Mouse (Mus musculus): Measurements from ENCODE around the gene Tmem184b. TPM values are rescaled to one million over a fixed set of nuclear protein-coding genes. Genes with fewer than 3 reads are reported as not detected.

The Tmem184b gene
- total and polyA plus RNA-seq, 2 experiments from 2014 or later: 30.1 to 75.7 TPM

DNA sequence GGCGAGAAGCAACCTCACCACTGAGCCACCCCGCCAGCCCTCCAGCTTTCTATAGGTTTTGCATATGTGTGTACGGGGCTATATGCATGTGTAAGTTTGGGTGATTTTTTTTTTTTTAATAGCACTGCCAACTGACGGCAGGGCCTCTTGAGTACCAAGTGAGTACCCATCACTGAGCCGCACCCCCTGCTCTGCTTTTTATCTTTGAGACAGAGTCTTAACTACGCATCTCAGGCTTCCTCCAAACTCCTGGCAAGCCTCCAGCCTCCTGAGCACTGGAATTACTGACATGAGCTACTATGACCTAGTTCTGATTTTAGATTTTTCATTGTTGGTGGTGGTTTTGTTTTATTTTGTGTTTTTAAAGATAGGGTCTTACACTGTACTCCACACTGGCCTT lies 24.1 kb upstream of the Tmem184b start:
- DNase-seq (ENCODE audit: low spot score) (no peak), ATAC-seq (ENCODE audit: low FRiP score) (no peak)
- H3K4me1 ChIP-seq (ENCODE audit: insufficient read depth, low read length): no peaks in the 10 kb centered on the region
- no peaks in the 10 kb centered on the region for H3K9me3 ChIP-seq (ENCODE audit: low read length)
- no peak for TF ChIP-seq CTCF (IDR thresholded peaks at IDR 0.05)
- H3K36me3 ChIP-seq (ENCODE audit: insufficient read depth, low read length): peaks cover 77% of the 10 kb centered on the region
- H3K9ac ChIP-seq (replicated peaks; ENCODE audit: low read length, poor library complexity, severe bottlenecking): no peak overlapping the region
- no peak overlapping the region for H3K4me3 ChIP-seq (ENCODE audit: low read depth, low read length)
- H3K4me2 ChIP-seq (ENCODE audit: low read depth, low read length, poor library complexity, severe bottlenecking): no peak overlapping the region
- no peaks in the 10 kb centered on the region for H3K27me3 ChIP-seq (ENCODE audit: insufficient read depth, low read length)
- no peak overlapping the region for H3K27ac ChIP-seq (ENCODE audit: low read depth, low read length)
- 74% methylated on average over 6 of the region's 6 CpGs for WGBS

DNA sequence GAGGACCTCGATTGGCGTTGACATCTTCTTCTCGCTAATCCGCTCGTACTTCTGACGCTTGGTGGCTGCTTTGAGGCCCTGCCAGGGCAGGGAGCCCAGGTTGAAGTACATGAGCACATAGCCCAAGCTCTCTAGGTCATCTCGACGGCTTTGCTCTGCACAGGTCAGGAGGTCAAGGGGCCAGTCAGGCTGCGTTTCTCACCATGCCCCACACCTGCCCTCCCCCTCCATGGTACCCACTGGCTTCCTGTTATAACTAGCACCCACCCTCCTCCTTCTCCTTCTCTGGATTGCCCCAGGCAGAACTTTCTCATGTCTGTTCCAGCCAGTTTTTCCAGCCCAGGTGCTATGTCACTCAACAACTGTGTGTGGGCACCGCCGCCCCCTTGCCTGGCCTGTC lies 22.1 kb upstream of the Tmem184b start:
- DNase-seq (ENCODE audit: low spot score): no peak
- Histone ChIP-seq H3K9me3 (ENCODE audit: low read length) (no peaks in the 10 kb centered on the region), H3K36me3 (ENCODE audit: insufficient read depth, low read length) (peaks cover 83% of the 10 kb centered on the region), H3K4me1 (ENCODE audit: insufficient read depth, low read length) (no peaks in the 10 kb centered on the region), H3K27ac (ENCODE audit: low read depth, low read length) (no peak overlapping the region), H3K27me3 (ENCODE audit: insufficient read depth, low read length) (no peaks in the 10 kb centered on the region), H3K4me3 (ENCODE audit: low read depth, low read length) (no peak overlapping the region), H3K9ac (replicated peaks; ENCODE audit: low read length, poor library complexity, severe bottlenecking) (no peak overlapping the region), H3K4me2 (ENCODE audit: low read depth, low read length, poor library complexity, severe bottlenecking) (no peak overlapping the region)
- WGBS: 77% methylated on average over 11 of the region's 11 CpGs
- ATAC-seq (ENCODE audit: low FRiP score): no peak
- TF ChIP-seq CTCF (IDR thresholded peaks at IDR 0.05): no peak

DNA sequence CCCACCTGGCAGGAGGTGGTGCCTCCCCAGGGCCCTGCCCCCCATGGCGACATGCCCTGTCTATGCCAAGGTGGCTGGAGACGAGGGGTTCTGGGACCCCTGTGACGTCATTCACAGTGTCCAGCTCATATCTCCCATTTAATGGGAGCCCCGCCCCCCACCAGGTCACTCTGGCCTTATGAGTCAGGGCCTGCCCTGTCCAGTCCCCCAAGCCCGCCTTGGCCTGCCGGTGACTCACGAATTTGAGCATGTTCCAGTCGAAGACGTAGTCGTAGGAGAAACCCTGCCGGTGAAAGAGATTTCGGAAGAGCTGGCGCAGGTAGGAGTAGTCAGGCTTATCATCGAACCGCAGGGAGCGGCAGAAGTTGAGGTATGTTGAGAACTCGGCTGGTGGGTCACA lies 21.2 kb upstream of the Tmem184b start:
- H3K9ac ChIP-seq (replicated peaks; ENCODE audit: low read length, poor library complexity, severe bottlenecking): no peak overlapping the region
- DNase-seq (ENCODE audit: low spot score) (no peak), ATAC-seq (ENCODE audit: low FRiP score) (no peak)
- no peaks in the 10 kb centered on the region for H3K9me3 ChIP-seq (ENCODE audit: low read length)
- no peak overlapping the region for H3K27ac ChIP-seq (ENCODE audit: low read depth, low read length)
- no peak overlapping the region for H3K4me2 ChIP-seq (ENCODE audit: low read depth, low read length, poor library complexity, severe bottlenecking)
- WGBS: 89% methylated on average over 17 of the region's 17 CpGs
- H3K4me1 ChIP-seq (ENCODE audit: insufficient read depth, low read length): no peaks in the 10 kb centered on the region
- TF ChIP-seq CTCF (IDR thresholded peaks at IDR 0.05): no peak
- H3K4me3 ChIP-seq (ENCODE audit: low read depth, low read length): no peak overlapping the region
- no peaks in the 10 kb centered on the region for H3K27me3 ChIP-seq (ENCODE audit: insufficient read depth, low read length)
- peaks cover 92% of the 10 kb centered on the region for H3K36me3 ChIP-seq (ENCODE audit: insufficient read depth, low read length)

DNA sequence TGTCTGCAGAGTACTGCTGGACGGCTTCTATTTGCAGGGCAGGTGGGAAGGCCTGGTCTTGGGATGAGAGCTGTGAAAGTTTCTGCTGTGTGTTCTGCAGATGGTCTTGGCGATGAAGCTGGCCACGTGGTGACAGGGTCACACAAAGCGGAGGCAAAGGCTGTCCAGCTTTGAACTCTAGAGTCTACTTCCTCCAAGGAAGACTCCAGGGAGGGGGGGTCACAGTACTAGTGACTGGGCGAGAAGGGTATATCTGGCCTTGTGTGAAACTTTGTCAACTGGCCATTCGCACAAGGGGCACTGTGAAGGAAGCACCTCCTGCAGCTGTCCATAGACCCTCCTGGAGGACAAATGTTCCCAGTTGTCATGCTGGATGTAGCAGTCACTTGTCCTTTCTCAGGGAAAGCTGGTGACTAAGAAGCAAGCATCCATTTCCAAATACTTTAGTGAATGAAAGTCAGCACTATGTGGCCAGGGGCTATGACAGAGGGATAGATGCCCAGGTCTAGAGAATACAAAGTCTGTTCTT lies 19.4 kb upstream of the Tmem184b start:
- Histone ChIP-seq H3K27me3 (ENCODE audit: insufficient read depth, low read length) (no peaks in the 10 kb centered on the region), H3K4me1 (ENCODE audit: insufficient read depth, low read length) (no peaks in the 10 kb centered on the region), H3K4me2 (ENCODE audit: low read depth, low read length, poor library complexity, severe bottlenecking) (no peak overlapping the region), H3K9ac (replicated peaks; ENCODE audit: low read length, poor library complexity, severe bottlenecking) (no peak overlapping the region), H3K36me3 (ENCODE audit: insufficient read depth, low read length) (peaks cover 88% of the 10 kb centered on the region), H3K27ac (ENCODE audit: low read depth, low read length) (no peak overlapping the region), H3K4me3 (ENCODE audit: low read depth, low read length) (no peak overlapping the region), H3K9me3 (ENCODE audit: low read length) (no peaks in the 10 kb centered on the region)
- DNase-seq (ENCODE audit: low spot score) (no peak), ATAC-seq (ENCODE audit: low FRiP score) (no peak)
- TF ChIP-seq CTCF (IDR thresholded peaks at IDR 0.05): no peak
- WGBS: 86% methylated on average over 6 of the region's 6 CpGs

DNA sequence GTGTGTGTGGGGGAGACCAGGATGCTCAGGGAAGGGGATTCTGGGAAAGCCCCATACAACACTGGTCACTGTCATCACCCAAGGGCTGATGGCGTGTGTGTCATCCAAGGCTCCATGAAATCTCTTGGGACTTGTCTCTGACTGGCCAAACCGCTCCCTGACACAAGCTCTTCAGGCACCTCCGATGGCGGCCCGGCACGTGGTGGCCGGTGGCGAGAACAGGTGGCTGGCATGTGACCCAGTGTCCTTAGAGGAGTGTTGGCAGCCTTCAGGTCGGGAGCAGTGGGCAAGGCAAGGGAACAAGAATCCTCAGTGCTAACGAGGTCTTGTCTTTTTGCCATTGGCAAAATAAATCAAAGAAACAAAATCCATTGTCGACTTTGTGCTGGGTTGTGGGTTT lies 15.3 kb upstream of the Tmem184b start:
- H3K9me3 ChIP-seq (ENCODE audit: low read length): no peaks in the 10 kb centered on the region
- DNase-seq (ENCODE audit: low spot score) (no peak), ATAC-seq (ENCODE audit: low FRiP score) (no peak)
- no peak for TF ChIP-seq CTCF (IDR thresholded peaks at IDR 0.05)
- H3K4me3 ChIP-seq (ENCODE audit: low read depth, low read length): no peak overlapping the region
- peaks cover 58% of the 10 kb centered on the region for H3K36me3 ChIP-seq (ENCODE audit: insufficient read depth, low read length)
- H3K9ac ChIP-seq (replicated peaks; ENCODE audit: low read length, poor library complexity, severe bottlenecking): no peak overlapping the region
- no peak overlapping the region for H3K27ac ChIP-seq (ENCODE audit: low read depth, low read length)
- H3K4me2 ChIP-seq (ENCODE audit: low read depth, low read length, poor library complexity, severe bottlenecking): no peak overlapping the region
- no peaks in the 10 kb centered on the region for H3K27me3 ChIP-seq (ENCODE audit: insufficient read depth, low read length)
- WGBS: 89% methylated on average over 11 of the region's 11 CpGs
- no peaks in the 10 kb centered on the region for H3K4me1 ChIP-seq (ENCODE audit: insufficient read depth, low read length)

DNA sequence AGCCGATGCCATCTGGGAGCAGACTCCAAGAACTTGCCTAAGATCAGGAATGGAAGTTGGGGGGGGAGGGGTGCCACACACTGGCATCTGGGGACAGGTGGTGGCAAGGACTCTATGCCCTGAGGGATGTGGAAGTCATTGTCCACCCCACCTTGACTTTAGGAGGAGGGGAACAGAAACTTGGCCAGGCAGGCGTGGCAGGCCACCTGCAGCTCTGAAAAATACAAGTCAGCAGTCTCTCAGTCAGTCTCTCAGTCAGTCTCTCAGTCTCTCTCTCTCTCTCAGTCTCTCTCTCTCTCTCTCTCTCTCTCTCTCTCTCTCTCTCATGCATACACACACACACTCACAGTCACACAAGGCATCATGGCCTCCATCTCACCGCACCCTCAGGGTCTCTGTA lies 14.9 kb upstream of the Tmem184b start:
- Histone ChIP-seq H3K36me3 (ENCODE audit: insufficient read depth, low read length) (peaks cover 54% of the 10 kb centered on the region), H3K27me3 (ENCODE audit: insufficient read depth, low read length) (no peaks in the 10 kb centered on the region)
- WGBS: 95% methylated on average over 3 of the region's 3 CpGs

More for the DNA sequence above, 14.9 kb upstream of the Tmem184b start:
- Histone ChIP-seq H3K9me3 (ENCODE audit: low read length) (no peaks in the 10 kb centered on the region), H3K27ac (ENCODE audit: low read depth, low read length) (no peak overlapping the region), H3K9ac (replicated peaks; ENCODE audit: low read length, poor library complexity, severe bottlenecking) (no peak overlapping the region), H3K4me3 (ENCODE audit: low read depth, low read length) (no peak overlapping the region), H3K4me1 (ENCODE audit: insufficient read depth, low read length) (no peaks in the 10 kb centered on the region), H3K4me2 (ENCODE audit: low read depth, low read length, poor library complexity, severe bottlenecking) (no peak overlapping the region)
- TF ChIP-seq CTCF (IDR thresholded peaks at IDR 0.05): no peak
- no peak for DNase-seq (ENCODE audit: low spot score)
- ATAC-seq (ENCODE audit: low FRiP score): no peak
